Mouse (Mus musculus): Measurements from ENCODE around the gene Polr1d.

DNA sequence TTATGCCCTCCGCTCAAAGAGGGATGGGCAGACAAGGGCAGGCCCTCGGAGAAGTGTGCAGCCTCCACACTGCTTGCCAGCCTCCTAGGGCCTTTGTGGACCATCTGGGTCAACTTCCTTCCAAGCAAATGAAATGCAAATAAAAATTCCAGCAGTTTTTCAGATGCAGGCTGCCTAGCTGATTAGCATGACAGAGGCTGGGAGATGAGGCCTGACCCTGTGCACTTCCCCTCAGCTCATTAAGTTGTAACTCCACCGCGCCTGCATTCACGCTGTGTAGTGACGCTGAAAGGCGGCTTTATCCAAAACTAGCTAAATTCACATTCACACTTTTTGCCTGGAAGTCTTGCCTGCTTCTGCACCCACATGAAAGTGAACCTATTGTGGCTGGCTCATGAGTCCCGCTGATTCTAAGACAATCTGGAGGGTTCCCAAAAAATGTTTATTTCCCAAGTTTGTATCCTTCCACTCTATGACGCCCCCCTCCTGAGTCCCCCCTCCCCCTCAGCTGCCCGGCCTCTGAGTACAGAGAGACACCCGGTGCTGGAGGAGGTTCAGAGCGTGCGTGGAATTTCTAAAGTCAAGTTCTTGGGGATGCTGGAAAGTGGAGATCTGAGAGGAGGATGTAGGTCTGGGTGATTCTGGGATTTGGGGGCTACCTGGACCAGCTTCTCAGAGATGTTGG is 78.7 kb downstream of the Polr1d start:
- no peak for TF ChIP-seq POLR2A (IDR thresholded peaks at IDR 0.05; ENCODE audit: control insufficient read depth, low read depth, low read length)
- no peak for TF ChIP-seq CTCF (IDR thresholded peaks at IDR 0.05; ENCODE audit: control insufficient read depth, insufficient read depth, insufficient replicate concordance, low read depth, low read length)

All from testis, adult 2 months (tissue).